Mouse (Mus musculus) limb, embryonic 15.5 days (tissue): Measurements from ENCODE around the gene Hscb. TPM values are rescaled to one million over a fixed set of nuclear protein-coding genes. Genes with fewer than 3 reads are reported as not detected.
"Not testable (repeated sequence)": the region's sequence is repeated elsewhere in the genome, so short reads cannot be mapped to it uniquely, and the experiment has no call there.

Source experiments
- ATAC-seq: fragments of 200-750 bp; cut with Nextera tagmentation; 2 replicates; pipeline ENCODE4 v1.8.0; 2017; ENCODE audit warnings: low read depth, moderate TSS enrichment; ENCODE audit not compliant: insufficient number of reproducible peaks, low FRiP score, low TSS enrichment
- H3K27ac ChIP-seq: fragments of 300-500 bp; sonication (generic); 2 replicates; pipeline ENCODE4 v1.5.1; 2015; ENCODE audit warnings: moderate library complexity, mild to moderate bottlenecking, inconsistent platforms
- H3K27me3 ChIP-seq: fragments of 300-500 bp; sonication (generic); 2 replicates; pipeline ENCODE4 v1.6.1; 2015; ENCODE audit warnings: inconsistent platforms
- H3K36me3 ChIP-seq: fragments of 300-500 bp; sonication (generic); 2 replicates; pipeline ENCODE4 v1.6.1; 2015; ENCODE audit warnings: inconsistent platforms
- H3K4me1 ChIP-seq: fragments of 300-500 bp; sonication (generic); 2 replicates; pipeline ENCODE4 v1.6.1; 2015; ENCODE audit warnings: inconsistent platforms
- H3K4me2 ChIP-seq: fragments of 300-500 bp; sonication (generic); 2 replicates; pipeline ENCODE4 v1.6.1; 2015; ENCODE audit warnings: mild to moderate bottlenecking, inconsistent platforms
- H3K4me3 ChIP-seq: fragments of 300-500 bp; sonication (generic); 2 replicates; pipeline ENCODE4 v1.5.1; 2015; ENCODE audit warnings: mild to moderate bottlenecking, inconsistent platforms
- H3K9ac ChIP-seq: fragments of 300-500 bp; sonication (generic); 2 replicates; pipeline ENCODE4 v1.6.1; 2015; ENCODE audit warnings: inconsistent platforms
- H3K9me3 ChIP-seq: fragments of 300-500 bp; sonication (generic); 2 replicates; pipeline ENCODE4 v1.6.1; 2016; ENCODE audit warnings: inconsistent platforms
- WGBS: fragments of 180-500 bp; shearing (Covaris S2); methylation state at CpG from one replicate; pipeline ENCODE4 v1.1.7; 2015; 5-methylcytosine and 5-hydroxymethylcytosine counted together
- polyA plus RNA-seq: library from polyadenylated mRNA; unstranded; fragments of >200 nt; fragmentation: Nextera tagmentation; extraction: Ambion mirVana; gene quantifications from 2 replicates; pipeline ENCODE4 v1.2.1, GENCODE M21; 2015

The Hscb gene
- polyA plus RNA-seq, result 24.6 and 25.9 TPM in 2 replicates

DNA sequence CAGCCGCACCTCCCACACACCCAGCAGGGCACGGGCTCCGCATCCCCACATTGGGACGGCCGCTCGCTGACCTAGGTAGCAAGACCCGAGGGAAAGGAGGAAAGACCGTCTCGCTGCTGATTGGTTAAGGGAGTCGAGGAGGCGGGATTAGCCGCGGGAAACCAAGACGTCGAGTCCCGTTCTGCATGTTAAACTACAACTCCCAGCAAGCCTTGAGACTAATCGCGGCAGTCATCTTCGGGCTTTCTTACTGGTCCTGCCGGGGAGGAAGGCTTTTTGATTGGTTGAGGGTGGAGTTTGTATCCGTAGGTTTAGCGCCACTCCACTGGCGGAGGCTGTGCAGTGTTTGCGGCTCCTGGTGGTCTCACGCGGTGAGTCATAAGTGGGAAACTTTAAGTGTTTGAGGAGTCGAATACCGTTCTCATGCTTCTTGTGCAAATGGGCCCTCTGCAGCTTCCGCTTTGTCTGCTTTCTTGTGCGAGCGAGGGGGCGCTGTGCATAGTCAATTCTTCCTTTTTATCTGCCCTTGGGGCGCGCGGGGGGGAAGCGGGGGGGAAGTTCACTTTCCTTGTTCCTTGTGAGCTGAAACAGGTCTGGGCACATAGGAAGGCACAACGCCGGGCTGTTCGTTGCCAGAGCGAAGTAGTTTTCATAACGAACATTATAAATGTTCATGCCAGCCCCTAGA is at the start of gene Hscb, which contains the start of gene Chek2:
Gene Hscb (minus strand): TSS at position 100 of the 688 bp plus-strand sequence.
Gene Chek2 (plus strand): TSS at position 302 of the 688 bp plus-strand sequence.
- peak; percentile 99 for ATAC-seq
- Histone ChIP-seq H3K36me3 (no peaks in the 10 kb centered on the region), H3K27ac (peak within 1 kb of the TSS; percentile 87), H3K9ac (peak within 1 kb of the TSS; percentile 56), H3K9me3 (no peaks in the 10 kb centered on the region), H3K4me2 (peak within 1 kb of the TSS; percentile 76), H3K4me3 (peak within 1 kb of the TSS; percentile 82), H3K4me1 (peaks cover 12% of the 10 kb centered on the region), H3K27me3 (no peaks in the 10 kb centered on the region)
- WGBS, result under 1% methylated on average over 41 of the region's 41 CpGs

DNA sequence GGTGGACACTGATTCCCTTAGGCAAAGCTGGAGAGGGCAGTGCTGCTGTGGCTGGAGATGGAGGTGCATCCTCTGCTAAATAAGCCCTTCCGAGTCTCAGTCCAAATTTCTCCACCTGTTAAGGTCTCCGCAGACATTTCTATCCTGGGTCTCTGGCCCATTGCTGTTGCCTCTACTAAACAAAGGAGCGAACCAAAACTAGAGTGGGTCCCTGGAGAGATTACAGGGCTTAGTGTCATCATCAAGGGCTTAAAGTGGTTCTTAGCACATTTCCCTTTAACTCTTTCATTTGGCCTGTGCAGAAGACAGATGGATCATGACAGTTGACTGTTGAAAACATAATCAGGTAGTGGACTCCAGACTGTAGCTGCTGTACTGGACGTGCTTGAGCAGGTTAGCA is 49.0 kb upstream of the Hscb start:
- WGBS, result 81% methylated on average over 4 of the region's 4 CpGs
- Histone ChIP-seq H3K27me3 (no peaks in the 10 kb centered on the region), H3K9ac (no peak overlapping the region), H3K9me3 (no peaks in the 10 kb centered on the region), H3K27ac (no peak overlapping the region), H3K4me2 (no peak overlapping the region), H3K4me3 (no peak overlapping the region), H3K4me1 (no peaks in the 10 kb centered on the region), H3K36me3 (peaks cover 22% of the 10 kb centered on the region)
- no peak for ATAC-seq

DNA sequence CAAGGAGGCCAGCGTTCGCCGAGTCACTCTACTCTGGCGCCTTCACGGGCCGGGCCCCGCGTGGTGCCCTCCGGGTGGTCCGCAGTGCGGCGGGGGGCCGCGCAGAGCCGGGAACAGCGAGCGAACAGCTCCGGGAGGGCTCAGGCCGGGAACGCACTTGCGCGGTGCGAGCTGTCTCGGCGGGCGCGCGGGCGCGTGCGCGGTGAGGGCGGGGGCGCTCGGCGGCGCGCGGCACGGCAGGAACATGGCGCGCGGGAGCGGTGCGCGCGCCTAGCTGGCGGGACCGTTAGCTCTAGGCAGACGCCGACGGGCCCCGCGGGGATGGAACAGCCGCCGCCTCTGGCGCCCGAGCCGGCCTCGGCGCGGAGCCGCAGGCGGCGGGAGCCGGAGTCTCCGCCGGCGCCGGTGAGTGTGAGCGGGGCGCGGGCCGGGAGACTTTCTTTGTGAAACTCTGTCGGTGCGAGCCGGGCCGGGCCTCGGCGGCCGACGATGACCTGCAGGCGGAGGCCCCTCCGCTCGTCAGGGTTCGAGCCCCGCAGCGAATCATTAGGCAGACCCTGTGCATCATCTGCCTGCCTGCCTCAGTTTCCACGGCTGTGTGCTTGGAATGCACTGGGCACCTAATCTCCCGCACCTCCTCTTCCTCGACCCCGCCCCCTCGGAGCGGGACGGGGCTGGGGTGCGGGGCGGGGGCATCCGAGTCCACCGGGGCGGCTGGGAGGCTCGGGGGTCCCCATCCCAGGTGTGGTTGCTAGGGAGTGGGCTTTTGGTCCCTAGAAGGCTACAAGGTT is 40.2 kb upstream of the Hscb start, which contains the start of gene Ttc28:
Gene Ttc28 (plus strand): TSS at position 220 of the 791 bp plus-strand sequence.
- Histone ChIP-seq H3K4me1 (peaks cover 23% of the 10 kb centered on the region), H3K4me3 (peak within 1 kb of the TSS; percentile 85), H3K27me3 (no peaks in the 10 kb centered on the region), H3K36me3 (peaks cover 3% of the 10 kb centered on the region; the same call in 1 of the 2 replicates), H3K9me3 (no peaks in the 10 kb centered on the region), H3K4me2 (peak within 1 kb of the TSS; percentile 79), H3K9ac (peak within 1 kb of the TSS; percentile 92), H3K27ac (peak within 1 kb of the TSS; percentile 91)
- WGBS, result under 1% methylated on average over 91 of the region's 101 CpGs
- peak; percentile 89 for ATAC-seq

GRCm38 (mm10) chr5:110879042-110879441 is 39.5 kb upstream of the Hscb start:
- peak overlapping the region; percentile 85 for H3K4me3 ChIP-seq
- peak overlapping the region; percentile 91 for H3K27ac ChIP-seq
- WGBS, result 64% methylated on average over 7 of the region's 7 CpGs
- H3K9me3 ChIP-seq, result no peaks in the 10 kb centered on the region
- H3K4me1 ChIP-seq, result peaks cover 23% of the 10 kb centered on the region
- no peaks in the 10 kb centered on the region for H3K27me3 ChIP-seq
- peak overlapping the region; percentile 79 for H3K4me2 ChIP-seq
- ATAC-seq, result no peak
- H3K36me3 ChIP-seq, result peaks cover 3% of the 10 kb centered on the region; the same call in 1 of the 2 replicates
- H3K9ac ChIP-seq, result peak overlapping the region; percentile 92

DNA sequence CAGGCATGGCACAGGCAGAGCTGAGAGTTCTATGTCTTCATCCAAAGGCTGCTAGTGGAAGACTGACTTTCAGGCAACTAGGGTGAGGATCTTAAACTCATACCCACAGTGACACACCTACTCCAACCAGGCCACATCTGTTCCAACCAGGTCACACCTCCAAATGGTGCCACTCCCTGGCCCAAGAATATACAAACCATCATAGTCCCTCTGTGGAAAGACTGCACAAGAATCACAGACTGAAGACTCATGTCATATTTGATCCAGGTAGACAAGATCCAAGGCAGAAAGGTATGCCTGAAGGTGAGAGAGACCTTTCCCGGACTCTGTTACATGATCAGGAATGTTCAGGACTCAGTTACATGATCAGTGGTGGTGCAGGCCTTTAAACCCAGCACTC is 38.9 kb upstream of the Hscb start:
- not testable (repeated sequence) for H3K9ac ChIP-seq, H3K4me2 ChIP-seq, H3K36me3 ChIP-seq, H3K9me3 ChIP-seq, ATAC-seq, H3K27me3 ChIP-seq, H3K27ac ChIP-seq, H3K4me3 ChIP-seq
- WGBS, result 91% methylated on average over 1 of the region's 1 CpGs
- H3K4me1 ChIP-seq, result peaks cover 23% of the 10 kb centered on the region

DNA sequence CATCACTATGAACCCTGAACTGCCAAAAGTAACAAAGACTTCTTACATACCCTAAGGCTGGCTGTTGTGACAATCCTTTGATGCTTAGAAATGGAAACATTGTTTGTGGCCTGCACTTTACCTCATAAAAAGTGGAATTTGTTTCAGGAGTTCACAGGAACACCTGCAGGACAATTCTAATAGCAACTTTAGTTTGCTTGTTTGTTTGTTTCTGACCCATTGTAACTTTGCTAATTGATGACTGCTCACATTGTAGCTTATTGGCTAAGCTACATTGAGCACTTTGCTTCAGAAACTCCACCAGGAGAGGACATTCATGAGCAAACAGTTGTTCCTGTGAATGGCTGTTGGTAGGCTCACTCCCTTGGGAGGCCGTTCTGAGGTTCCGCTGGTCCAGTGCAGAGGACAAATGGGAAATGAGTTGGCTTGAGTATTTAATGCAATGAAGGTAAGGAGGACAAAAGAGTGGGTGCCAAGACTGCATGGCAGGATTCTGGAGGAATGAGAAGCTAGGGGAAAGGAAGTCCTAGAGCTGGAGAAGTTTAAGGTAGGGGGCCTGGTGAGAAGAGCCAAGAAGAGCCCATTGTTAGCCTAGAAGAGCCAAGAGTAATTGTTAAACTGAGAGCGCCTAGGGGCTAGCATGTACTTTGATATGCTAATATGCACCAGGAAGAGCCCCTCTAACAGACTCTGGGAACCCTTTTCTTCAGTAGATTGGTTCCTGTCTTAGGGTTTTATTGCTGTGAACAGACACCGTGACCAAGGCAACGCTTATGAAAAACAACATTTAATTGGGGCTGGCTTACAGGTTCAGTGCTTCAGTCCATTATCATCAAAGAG is 38.3 kb upstream of the Hscb start:
- Histone ChIP-seq H3K4me1 (peaks cover 23% of the 10 kb centered on the region), H3K27ac (no peak overlapping the region), H3K27me3 (no peaks in the 10 kb centered on the region), H3K9ac (no peak overlapping the region), H3K36me3 (no peaks in the 10 kb centered on the region), H3K9me3 (no peaks in the 10 kb centered on the region), H3K4me3 (no peak overlapping the region), H3K4me2 (no peak overlapping the region)
- 72% methylated on average over 5 of the region's 5 CpGs for WGBS
- ATAC-seq, result no peak

DNA sequence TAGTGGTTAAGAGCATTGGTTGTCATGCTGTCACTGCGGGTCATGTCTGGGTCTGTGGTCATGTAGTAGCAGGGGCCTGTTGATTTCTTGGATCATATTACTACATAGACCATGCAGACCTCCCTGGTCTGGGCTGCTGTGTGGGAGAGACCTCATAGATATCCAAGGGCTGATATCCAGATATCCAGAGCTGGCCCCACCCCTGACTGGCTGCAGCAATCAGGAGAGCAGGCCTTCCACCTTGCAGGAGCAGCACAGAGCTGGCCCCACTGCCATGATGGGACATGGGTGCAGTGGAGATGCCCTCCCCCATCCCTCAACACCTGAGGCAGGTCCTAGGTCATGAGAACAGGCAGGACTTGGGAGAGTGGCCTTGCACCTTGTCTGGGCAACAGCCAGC is 35.7 kb upstream of the Hscb start:
- H3K4me2 ChIP-seq, result no peak overlapping the region
- H3K9me3 ChIP-seq, result no peaks in the 10 kb centered on the region
- ATAC-seq, result no peak
- H3K27ac ChIP-seq, result 0 out of 2 replicates have a peak overlapping the region, but pooled peaks have one; percentile 43
- H3K36me3 ChIP-seq, result no peaks in the 10 kb centered on the region
- H3K4me3 ChIP-seq, result no peak overlapping the region
- H3K9ac ChIP-seq, result no peak overlapping the region
- H3K4me1 ChIP-seq, result peaks cover 16% of the 10 kb centered on the region
- 72% methylated on average over 1 of the region's 1 CpGs for WGBS
- H3K27me3 ChIP-seq, result no peaks in the 10 kb centered on the region

- H3K27me3 ChIP-seq, result no peaks in the 10 kb centered on the region
- peaks cover 13% of the 10 kb centered on the region for H3K4me1 ChIP-seq
- no peak overlapping the region for H3K9ac ChIP-seq
- H3K4me3 ChIP-seq, result no peak overlapping the region
- no peaks in the 10 kb centered on the region for H3K9me3 ChIP-seq
- no peak overlapping the region for H3K4me2 ChIP-seq
- no peak; the same call in 1 of the 2 replicates for ATAC-seq
- H3K27ac ChIP-seq, result peak overlapping the region; percentile 43; the same call in 1 of the 2 replicates
- H3K36me3 ChIP-seq, result no peaks in the 10 kb centered on the region
Observed at GRCm38 (mm10) chr5:110874711-110875110, 35.1 kb upstream of the Hscb start.

GRCm38 (mm10) chr5:110873160-110873559 is 33.6 kb upstream of the Hscb start:
- H3K9ac ChIP-seq, result no peak overlapping the region
- no peak overlapping the region for H3K27ac ChIP-seq
- H3K4me1 ChIP-seq, result peaks cover 9% of the 10 kb centered on the region
- no peaks in the 10 kb centered on the region for H3K9me3 ChIP-seq
- H3K4me2 ChIP-seq, result no peak overlapping the region
- H3K27me3 ChIP-seq, result no peaks in the 10 kb centered on the region
- 84% methylated on average over 6 of the region's 6 CpGs for WGBS
- no peaks in the 10 kb centered on the region for H3K36me3 ChIP-seq
- H3K4me3 ChIP-seq, result no peak overlapping the region
- no peak for ATAC-seq

GRCm38 (mm10) chr5:110869242-110869669 is 29.7 kb upstream of the Hscb start:
- ATAC-seq, result no peak
- 0 out of 2 replicates have a peak, but pooled peaks cover 4% of the 10 kb centered on the region for H3K36me3 ChIP-seq
- H3K9me3 ChIP-seq, result no peaks in the 10 kb centered on the region
- H3K27me3 ChIP-seq, result no peaks in the 10 kb centered on the region
- no peak overlapping the region for H3K4me3 ChIP-seq
- no peak overlapping the region for H3K4me2 ChIP-seq
- H3K27ac ChIP-seq, result no peak overlapping the region
- 64% methylated on average over 8 of the region's 8 CpGs for WGBS
- no peaks in the 10 kb centered on the region for H3K4me1 ChIP-seq
- no peak overlapping the region for H3K9ac ChIP-seq

GRCm38 (mm10) chr5:110868460-110868859 is 28.9 kb upstream of the Hscb start:
- no peak for ATAC-seq
- no peaks in the 10 kb centered on the region for H3K9me3 ChIP-seq
- H3K27me3 ChIP-seq, result no peaks in the 10 kb centered on the region
- no peak overlapping the region for H3K9ac ChIP-seq
- WGBS, result 78% methylated on average over 4 of the region's 4 CpGs
- H3K36me3 ChIP-seq, result peaks cover 7% of the 10 kb centered on the region; the same call in 1 of the 2 replicates
- H3K4me3 ChIP-seq, result no peak overlapping the region
- no peak overlapping the region for H3K27ac ChIP-seq
- no peaks in the 10 kb centered on the region for H3K4me1 ChIP-seq
- no peak overlapping the region for H3K4me2 ChIP-seq
